Mouse (Mus musculus): ENCODE measurements around the gene Marcksl1.
"Not testable (repeated sequence)": the region's sequence is repeated elsewhere in the genome, so short reads cannot be mapped to it uniquely, and the experiment has no call there.

Marcksl1 gene

DNA sequence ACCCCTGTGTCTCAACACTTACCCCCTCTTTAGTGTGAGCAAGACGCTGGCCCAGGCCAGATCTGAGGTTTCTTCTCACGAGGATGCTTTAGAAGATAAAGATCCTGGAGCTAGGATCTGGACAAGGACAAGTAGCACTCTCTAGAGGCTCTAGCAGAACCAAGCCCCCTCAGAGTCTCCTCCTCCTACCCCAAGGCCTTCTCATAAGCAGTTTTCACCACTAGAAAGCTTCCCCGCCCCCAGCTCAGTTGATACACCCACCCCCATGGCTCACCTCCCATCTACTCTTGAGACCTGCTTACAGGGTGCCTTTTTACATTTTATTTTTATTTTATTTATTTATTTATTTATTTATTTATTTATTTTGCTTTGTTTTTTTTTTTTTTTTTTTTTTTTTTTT, 3.7 kb upstream of the Marcksl1 start:
- no peak for DNase-seq (ENCODE audit: low spot score)

GRCm38 (mm10) chr4:129510723-129511412, 2.5 kb upstream of the Marcksl1 start:
- no peak for DNase-seq (ENCODE audit: low spot score)

GRCm38 (mm10) chr4:129511413-129512096, 1.8 kb upstream of the Marcksl1 start:
- no peak for DNase-seq (ENCODE audit: low spot score)

GRCm38 (mm10) chr4:129513891-129514290, 510 bp downstream of the Marcksl1 start:
- DNase-seq (ENCODE audit: low spot score) = no peak

DNA sequence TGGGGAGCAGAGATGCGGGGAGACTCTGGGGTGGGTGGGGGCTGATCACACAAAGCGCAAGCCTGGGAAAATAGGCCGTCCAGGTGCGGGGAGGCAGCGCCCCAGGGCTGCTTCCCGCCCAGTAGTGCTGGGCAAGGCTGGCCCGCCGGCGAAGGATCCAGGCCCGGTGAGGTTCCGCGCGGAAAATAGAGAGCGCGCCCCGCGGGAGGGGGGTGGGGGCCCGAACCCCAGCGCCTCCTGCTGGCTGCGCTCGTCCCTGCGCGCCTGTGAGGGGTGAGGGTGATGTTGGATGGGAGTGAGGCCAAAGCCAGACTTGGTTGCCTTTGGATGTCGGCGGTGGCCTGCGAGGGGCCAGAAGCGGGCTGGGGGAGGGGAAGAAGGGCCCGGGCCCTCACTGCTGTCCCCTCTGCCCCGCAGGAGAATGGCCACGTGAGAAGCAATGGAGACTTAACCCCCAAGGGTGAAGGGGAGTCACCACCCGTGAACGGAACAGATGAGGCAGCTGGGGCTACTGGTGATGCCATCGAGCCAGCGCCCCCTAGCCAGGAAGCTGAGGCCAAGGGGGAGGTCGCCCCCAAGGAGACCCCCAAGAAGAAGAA, 1.0 kb downstream of the Marcksl1 start:
- peak; percentile 20 for DNase-seq (ENCODE audit: low spot score)

DNA sequence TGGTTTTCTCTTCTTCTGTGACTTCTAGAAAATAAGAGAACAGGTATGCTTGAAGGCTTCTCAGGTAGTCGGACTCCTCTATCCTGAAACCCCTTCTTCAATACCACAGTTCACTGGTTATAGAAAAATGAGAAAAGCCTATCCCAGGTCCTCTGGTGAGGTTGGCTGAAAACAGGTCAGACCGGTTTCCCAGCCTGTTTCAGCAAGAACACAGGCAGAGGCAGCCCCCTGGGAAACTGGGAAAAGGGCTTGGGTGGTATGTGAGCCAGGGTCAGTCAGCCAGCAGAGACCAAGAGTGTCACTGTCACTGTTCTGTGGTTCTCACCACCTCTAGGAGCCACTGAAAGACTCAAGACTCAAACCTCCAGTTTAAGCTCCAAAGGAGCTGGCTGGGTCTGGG, 3.5 kb downstream of the Marcksl1 start:
- no peak for DNase-seq (ENCODE audit: low spot score)

- no peak for DNase-seq (ENCODE audit: low spot score)
These were observed 5.1 kb downstream of the Marcksl1 start for GRCm38 (mm10) chr4:129518519-129518918.

DNA sequence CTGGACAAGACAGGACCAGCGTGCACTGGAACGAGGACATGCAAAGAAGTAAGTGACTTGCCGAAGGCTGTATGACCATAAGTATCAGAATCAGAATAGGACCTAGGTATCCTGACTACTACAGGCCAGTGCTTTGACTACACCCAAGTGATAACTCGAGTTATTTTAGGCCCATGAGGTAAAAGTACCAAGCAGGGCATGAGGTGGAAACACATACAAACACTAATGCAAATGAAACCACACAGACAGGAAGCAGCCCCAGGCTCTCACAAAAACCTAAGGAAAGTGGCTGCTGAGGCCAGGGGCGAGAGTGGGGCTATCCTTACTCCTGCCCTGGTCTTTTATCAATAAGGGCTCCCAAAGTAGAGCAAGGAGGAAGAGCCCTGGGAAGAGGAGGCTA, 12.0 kb downstream of the Marcksl1 start:
- DNase-seq (ENCODE audit: low spot score) = no peak

DNA sequence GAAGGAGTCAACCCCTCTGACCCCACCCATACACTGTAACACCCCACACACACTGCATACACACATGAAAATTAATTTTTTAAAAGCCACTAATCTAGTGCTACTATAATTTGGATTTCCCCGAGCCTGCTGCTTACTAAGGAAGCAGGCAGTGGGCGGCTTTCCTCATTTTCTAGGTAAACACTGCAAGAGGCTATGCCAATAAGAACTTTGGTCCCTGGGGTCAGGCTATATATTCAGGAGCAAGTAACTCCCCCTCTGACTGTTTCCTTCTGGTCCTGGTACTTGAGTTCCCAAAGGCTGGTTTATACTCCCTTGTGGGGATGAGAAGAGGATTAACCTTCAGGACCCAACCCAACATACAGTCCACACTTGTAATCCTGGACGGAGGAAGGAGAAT, 12.5 kb downstream of the Marcksl1 start:
- no peak for DNase-seq (ENCODE audit: low spot score)

- not testable (repeated sequence) for DNase-seq (ENCODE audit: low spot score)
These were observed 15.5 kb downstream of the Marcksl1 start for GRCm38 (mm10) chr4:129528901-129529300.

- no peak for DNase-seq (ENCODE audit: low spot score)
These were observed 26.6 kb downstream of the Marcksl1 start for GRCm38 (mm10) chr4:129540012-129540411.

DNA sequence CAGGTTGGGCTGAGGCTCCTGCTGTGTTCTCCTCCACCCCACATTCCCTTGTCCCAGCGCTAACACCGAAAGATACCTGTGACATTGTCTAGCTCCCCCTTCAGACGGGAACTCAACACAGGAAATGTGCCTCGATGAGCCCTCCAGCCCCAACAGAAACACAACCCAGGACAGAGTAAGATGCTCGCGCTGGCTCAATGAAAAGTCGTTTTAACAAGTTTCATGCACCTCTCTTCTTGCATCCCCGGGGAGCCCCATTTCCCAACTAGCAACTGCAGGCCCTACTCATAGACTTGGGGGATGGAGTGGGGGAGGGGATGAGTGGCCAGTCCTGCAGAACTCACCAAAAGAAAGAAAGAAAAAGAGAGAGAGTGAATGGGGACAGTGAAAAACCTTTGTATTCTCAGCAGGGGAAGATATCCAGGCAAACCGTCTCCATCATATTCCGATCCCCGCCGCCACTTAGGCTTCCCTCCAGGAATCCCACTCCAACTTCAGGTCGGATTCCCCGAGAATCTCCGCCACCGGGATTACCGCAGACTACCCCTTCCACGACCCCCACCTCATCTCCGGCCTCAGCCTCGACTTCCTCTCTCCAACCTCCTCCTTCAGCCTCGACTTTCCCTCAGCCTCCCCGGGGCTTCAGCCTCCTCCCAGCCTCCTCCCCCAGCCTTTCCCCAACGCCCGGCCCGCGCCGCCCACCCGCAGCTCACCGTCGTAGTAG, 28.6 kb downstream of the Marcksl1 start:
- DNase-seq (ENCODE audit: low spot score) = peak; percentile 12

DNA sequence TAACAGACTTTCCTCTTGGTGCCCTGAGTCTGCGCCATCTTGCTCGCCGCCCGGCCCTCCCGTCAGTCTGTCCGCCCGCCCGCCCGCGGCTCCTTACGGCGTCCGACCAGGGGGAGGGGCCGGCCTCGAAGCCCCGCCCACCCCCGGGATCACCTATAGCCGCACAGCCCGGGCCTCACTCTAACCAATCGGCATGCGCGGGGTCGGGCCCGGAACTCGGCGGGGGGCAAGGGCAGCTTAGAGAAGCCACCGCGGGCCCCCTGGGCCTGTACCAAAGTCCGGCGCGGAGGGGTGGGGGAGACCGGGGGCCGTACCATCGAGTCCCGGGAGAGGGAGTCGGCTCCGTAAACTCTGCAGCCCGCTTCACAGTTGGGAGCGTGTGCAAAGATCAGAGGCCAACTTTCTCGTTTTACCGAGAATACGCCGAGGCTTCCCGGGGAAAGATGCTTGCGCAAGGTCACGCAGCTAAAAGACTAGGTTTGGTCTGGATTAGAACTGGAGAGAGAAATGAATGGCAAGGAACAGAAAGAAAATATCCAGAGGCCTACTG, 29.3 kb downstream of the Marcksl1 start, which contains the start of gene Hdac1:
Gene Hdac1, minus strand, starts transcription at position 122 of the 550 bp plus-strand sequence.
- DNase-seq (ENCODE audit: low spot score) = peak; percentile 94

DNA sequence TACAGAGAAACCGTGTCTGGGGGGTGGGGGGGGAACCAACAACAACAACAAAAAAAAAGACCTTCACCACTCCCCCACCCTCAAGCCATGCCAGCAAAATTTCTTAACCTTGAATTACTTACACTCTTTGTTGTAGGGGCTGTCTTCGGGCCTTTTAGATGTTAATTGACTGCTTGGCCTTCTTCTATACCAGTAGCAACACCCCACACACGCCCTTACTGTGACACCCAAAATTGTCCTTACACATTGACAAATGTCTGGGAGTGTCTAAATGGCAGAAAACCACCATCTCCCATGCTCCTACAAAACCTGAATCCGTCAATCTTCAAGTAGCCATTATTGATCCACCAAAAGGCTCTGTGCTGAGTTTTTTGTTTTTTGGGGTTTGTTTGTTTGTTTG, 30.7 kb downstream of the Marcksl1 start:
- no peak for DNase-seq (ENCODE audit: low spot score)

- not testable (repeated sequence) for DNase-seq (ENCODE audit: low spot score)
These were observed 34.2 kb downstream of the Marcksl1 start for GRCm38 (mm10) chr4:129547631-129548030.

DNA sequence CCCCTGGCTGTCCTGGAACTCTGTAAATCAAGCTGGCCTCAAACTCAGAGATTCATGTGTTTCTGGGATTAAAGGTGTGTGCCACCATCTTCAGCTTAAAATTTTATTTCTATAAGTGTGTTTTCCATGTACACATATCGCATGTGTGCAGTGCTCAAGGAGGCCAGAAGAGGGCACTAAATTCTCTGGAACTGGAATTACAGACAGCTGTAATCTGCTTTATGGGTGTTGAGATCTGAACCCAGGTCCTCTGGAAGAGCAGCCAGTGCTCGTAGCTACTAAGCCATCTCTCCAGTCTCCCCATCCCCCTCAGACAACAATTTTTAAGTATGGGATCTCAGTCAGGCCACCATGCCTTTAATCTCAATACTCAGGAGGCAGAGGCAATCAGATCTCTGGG, 35.9 kb downstream of the Marcksl1 start:
- DNase-seq (ENCODE audit: low spot score) = no peak

DNA sequence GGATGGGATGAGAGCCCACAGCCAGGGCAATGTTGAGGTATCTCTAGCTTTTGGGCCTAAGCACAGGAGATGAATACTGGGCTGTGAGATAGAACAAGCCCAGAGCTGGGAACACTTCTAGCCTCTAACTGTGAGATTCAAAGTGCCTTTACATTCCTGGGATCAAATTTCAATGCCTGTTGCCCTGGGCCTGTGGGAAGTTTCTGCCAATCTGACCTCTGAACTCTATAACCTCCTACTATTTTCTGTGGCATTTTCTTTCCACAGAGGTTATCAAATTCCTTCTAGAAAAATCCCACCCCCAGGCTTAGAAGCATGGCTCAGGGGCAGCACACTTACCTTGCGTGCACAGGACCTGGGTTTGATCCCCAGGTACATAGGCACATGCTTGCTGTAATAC, 36.9 kb downstream of the Marcksl1 start:
- DNase-seq (ENCODE audit: low spot score) = no peak

DNA sequence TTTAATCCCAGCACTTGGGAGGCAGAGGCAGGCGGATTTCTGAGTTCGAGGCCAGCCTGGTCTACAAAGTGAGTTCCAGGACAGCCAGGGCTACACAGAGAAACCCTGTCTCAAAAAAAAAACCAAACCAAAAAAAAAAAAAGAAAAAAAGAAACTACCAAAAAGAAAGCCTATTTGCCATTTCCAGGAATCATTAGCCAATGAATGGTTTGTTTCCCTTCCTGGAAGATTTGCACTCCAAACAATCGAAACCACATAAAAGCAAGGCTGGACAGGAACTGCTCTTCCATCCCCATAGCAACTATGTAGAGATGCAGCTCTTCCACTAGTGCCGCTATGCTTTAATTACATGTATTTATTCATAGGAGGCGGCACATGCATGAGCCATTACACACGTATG, 41.1 kb downstream of the Marcksl1 start:
- not testable (repeated sequence) for DNase-seq (ENCODE audit: low spot score)

- DNase-seq (ENCODE audit: low spot score) = no peak
These were observed 42.1 kb downstream of the Marcksl1 start for GRCm38 (mm10) chr4:129555421-129555861.

DNA sequence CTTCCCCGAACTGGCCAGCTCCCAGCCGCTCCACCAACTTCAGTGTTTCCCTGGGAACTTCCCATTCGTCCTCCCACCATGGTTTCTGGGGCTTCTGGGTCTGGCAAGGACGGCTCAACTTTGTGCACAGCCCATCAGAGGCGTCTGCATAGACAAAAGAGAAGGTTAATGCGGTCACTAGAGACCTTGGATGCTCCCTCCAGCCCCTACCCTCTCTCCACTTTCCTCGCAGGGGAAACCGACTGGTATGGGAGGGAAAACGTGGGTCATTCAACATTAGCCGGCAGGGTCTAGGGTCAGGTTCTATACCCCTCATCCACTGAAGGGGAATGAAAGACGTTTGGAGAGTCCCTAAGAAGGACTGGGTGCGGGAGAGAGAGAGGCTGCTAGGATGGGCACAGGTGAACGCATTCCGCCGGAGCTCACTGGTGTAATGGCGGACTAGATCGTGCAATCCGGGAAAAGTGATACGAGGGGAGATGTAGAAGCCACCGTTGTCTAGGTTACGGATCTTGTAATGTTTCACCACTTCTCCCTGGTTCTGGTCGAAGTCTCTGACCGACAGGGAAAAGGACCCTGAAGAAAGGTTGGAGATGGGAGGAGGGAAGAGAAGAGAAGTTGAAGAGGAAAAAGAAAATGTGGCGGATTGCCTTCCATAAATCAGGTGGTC, 42.6 kb downstream of the Marcksl1 start:
- DNase-seq (ENCODE audit: low spot score) = no peak

DNA sequence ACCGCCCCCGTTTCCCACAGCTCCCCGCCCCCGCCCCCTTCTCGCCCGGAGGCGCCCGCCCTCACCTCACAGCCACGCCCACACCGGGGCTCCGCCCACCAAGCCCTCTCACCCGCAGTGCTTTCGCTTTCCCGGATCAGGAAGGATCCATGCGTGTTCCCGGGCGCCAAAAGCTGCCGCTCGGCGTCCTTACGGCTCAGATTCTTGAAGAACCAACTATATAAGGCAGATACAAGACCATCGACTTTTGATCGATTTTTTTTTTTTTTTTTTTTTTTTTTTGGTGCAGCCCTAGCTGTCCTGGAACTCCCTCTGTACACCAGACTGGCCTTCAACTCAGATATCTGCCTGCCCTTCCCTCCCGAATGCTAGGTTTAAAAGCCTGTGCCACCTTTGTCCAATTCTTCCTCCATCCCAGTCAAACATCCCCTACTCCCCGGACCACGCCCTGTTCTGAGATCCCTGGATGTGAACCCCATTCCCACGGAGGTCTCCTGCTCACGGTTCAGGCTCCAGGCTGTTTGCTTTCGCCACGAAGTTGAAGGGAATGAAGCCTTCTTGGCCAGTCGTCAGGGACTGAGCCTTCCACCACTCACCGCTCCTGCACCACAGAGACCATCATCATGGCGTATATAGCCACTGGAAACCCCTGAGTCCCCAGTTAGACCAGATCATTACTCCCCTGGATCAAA, 43.3 kb downstream of the Marcksl1 start:
- DNase-seq (ENCODE audit: low spot score) = peak; percentile 78
